Mouse (Mus musculus) CD4-positive, CD25-positive, alpha-beta regulatory T cell, adult 9 weeks (primary cell): ENCODE results near the gene 1700123L14Rik. TPM values are rescaled to one million over a fixed set of nuclear protein-coding genes. Genes with fewer than 3 reads are reported as not detected.

Experiments used
- polyA plus RNA-seq: library from polyadenylated mRNA; unstranded; fragments of 100-300 nt; shearing (Covaris generic); gene quantifications from one replicate; pipeline ENCODE4 v1.2.1, GENCODE M21; 2017

1700123L14Rik gene
- not detected for polyA plus RNA-seq

DNA sequence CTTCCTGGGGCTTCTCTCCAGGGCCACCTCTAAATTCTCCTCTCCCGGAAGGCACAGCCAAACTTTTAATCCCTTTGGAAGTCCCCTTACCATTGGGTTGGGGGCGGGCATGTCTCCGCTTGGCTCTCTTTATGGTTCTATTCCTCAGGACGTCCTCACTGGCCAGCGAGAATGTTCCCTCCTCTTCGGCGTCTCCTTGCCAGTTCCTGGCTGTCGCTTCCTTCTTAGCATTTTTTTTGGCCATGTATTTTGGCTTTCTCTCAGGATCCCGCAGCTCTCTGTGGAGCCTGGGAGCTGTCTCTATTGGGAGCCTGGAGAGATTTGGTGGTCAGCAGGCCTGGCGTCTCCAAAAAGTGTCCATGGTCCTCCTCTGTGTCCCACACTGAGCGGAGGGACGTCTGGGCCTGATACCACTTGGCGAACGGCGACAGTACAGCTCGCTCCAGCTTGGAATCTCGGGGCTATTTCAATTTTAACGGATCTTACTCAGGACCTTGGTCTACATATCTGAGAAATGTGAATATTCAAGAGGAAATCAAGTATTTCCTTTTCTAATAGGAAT, at the start of gene 1700123L14Rik:
Gene 1700123L14Rik (minus strand): TSS at position 426 of the 562 bp plus-strand sequence.

Other genes with a start within 250 kb of the 1700123L14Rik start
- not detected for gene Fam19a1, start 53.1 kb downstream of the 1700123L14Rik start, polyA plus RNA-seq